Mouse (Mus musculus) limb, embryonic 14.5 days (tissue): ENCODE results near the gene Il1f8. TPM values are rescaled to one million over a fixed set of nuclear protein-coding genes. Genes with fewer than 3 reads are reported as not detected.

Experiments
- ATAC-seq: fragments of 200-750 bp; cut with Nextera tagmentation; 2 replicates; pipeline ENCODE4 v1.8.0; 2017; ENCODE audit warnings: low read depth, moderate number of reproducible peaks, moderate TSS enrichment; ENCODE audit not compliant: low FRiP score
- DNase-seq: peaks from one replicate; pipeline ENCODE4 v3.0.0-alpha.2; 2015; ENCODE audit warnings: low spot score
- H3K27ac ChIP-seq: fragments of 300-500 bp; sonication (generic); replicated peaks from 2 replicates; pipeline ENCODE4 v1.5.1; 2014; ENCODE audit warnings: low read depth, mild to moderate bottlenecking, low read length, moderate library complexity, mixed read lengths
- H3K27me3 ChIP-seq: fragments of 300-500 bp; sonication (generic); 2 replicates; pipeline ENCODE4 v1.6.1; 2014; ENCODE audit warnings: low read length, mixed read lengths; ENCODE audit not compliant: control insufficient read depth, insufficient read depth
- H3K36me3 ChIP-seq: fragments of 300-500 bp; sonication (generic); 2 replicates; pipeline ENCODE4 v1.6.1; 2014; ENCODE audit warnings: mild to moderate bottlenecking, low read length, moderate library complexity, mixed read lengths; ENCODE audit not compliant: control insufficient read depth, insufficient read depth
- H3K4me1 ChIP-seq: fragments of 300-500 bp; sonication (generic); 2 replicates; pipeline ENCODE4 v1.6.1; 2014; ENCODE audit warnings: antibody characterized with exemption, low read length, mixed read lengths; ENCODE audit not compliant: control insufficient read depth, insufficient read depth
- H3K4me2 ChIP-seq: fragments of 300-500 bp; sonication (generic); replicated peaks from 2 replicates; pipeline ENCODE4 v1.6.1; 2014; ENCODE audit warnings: low read depth, mild to moderate bottlenecking, low read length, moderate library complexity; ENCODE audit not compliant: severe bottlenecking
- H3K4me3 ChIP-seq: fragments of 300-500 bp; sonication (generic); replicated peaks from 2 replicates; pipeline ENCODE4 v1.5.1; 2014; ENCODE audit warnings: low read length
- H3K9ac ChIP-seq: fragments of 300-500 bp; sonication (generic); 2 replicates; pipeline ENCODE4 v1.6.1; 2014; ENCODE audit warnings: mild to moderate bottlenecking, low read depth, low read length, moderate library complexity; ENCODE audit not compliant: severe bottlenecking
- H3K9me3 ChIP-seq: fragments of 300-500 bp; sonication (generic); 2 replicates; pipeline ENCODE4 v1.6.1; 2016; ENCODE audit warnings: low read length; ENCODE audit not compliant: control insufficient read depth
- POLR2A ChIP-seq: fragments of 200-500 bp; IDR thresholded peaks from 2 replicates; pipeline ENCODE4 v1.8.0; 2012; ENCODE audit warnings: inconsistent platforms, mild to moderate bottlenecking, moderate library complexity, borderline replicate concordance; ENCODE audit not compliant: insufficient read depth, insufficient read length; ENCODE audit errors: extremely low read depth
- WGBS: fragments of 180-500 bp; shearing (Covaris S2); extraction: QIAGEN DNeasy Blood & Tissue Kit; methylation state at CpG from one replicate; pipeline ENCODE4 v1.1.7; 2014; 5-methylcytosine and 5-hydroxymethylcytosine counted together
- polyA plus RNA-seq, 2 experiments: library from polyadenylated mRNA; depleted of rRNA in 1 of 2; stranded (reverse) in 1 of 2; unstranded in 1 of 2; fragments of >200 nt; fragmentation: Nextera tagmentation in 1 of 2; extraction: Ambion mirVana in 1 of 2; gene quantifications; 2 replicates each; pipeline versions ENCODE4 v1.2.1 to v1.2.3; 2012 to 2014

Il1f8 gene
- polyA plus RNA-seq, 2 experiments, result not detected

GRCm38 (mm10) chr2:24186176-24186575 is 33.2 kb downstream of the Il1f8 start, which contains the start of gene Il1f9:
Gene Il1f9, plus strand, starts transcription at chr2:24186476.
- WGBS, result 94% methylated on average over 1 of the region's 1 CpGs
- Histone ChIP-seq H3K4me3 (no peak within 1 kb of the TSS), H3K4me1 (no peaks in the 10 kb centered on the region), H3K36me3 (no peaks in the 10 kb centered on the region), H3K9me3 (no peaks in the 10 kb centered on the region), H3K27ac (no peak within 1 kb of the TSS), H3K4me2 (no peak within 1 kb of the TSS), H3K9ac (no peak within 1 kb of the TSS), H3K27me3 (no peaks in the 10 kb centered on the region)
- ATAC-seq (no peak), DNase-seq (no peak)
- no peak for TF ChIP-seq POLR2A

DNA sequence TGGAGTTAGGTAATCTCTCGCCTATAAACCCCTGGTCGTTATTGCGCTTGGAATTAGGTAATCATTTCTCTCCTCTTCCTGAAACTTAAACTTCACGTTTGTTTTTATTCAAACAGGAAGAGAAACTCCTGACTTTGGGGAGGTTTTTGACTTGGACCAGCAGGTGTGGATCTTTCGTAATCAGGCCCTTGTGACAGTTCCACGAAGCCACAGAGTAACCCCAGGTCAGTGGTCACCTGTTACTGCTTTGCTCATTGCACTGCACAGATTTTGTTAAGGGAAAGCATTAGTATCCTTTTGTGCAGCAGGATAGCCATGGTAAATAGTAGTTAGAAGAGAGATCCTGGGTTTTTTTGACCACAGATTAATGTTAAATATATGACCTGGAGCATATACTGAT is 34.6 kb downstream of the Il1f8 start:
- no peaks in the 10 kb centered on the region for H3K36me3 ChIP-seq
- no peaks in the 10 kb centered on the region for H3K27me3 ChIP-seq
- no peak overlapping the region for H3K27ac ChIP-seq
- H3K4me3 ChIP-seq, result no peak overlapping the region
- no peak for DNase-seq
- no peaks in the 10 kb centered on the region for H3K4me1 ChIP-seq
- 61% methylated on average over 6 of the region's 6 CpGs for WGBS
- no peak for ATAC-seq
- no peak overlapping the region for H3K4me2 ChIP-seq
- no peak for TF ChIP-seq POLR2A
- no peaks in the 10 kb centered on the region for H3K9me3 ChIP-seq
- H3K9ac ChIP-seq, result no peak overlapping the region

- no peak for TF ChIP-seq POLR2A
- Histone ChIP-seq H3K4me1 (no peaks in the 10 kb centered on the region), H3K4me2 (no peak overlapping the region), H3K36me3 (no peaks in the 10 kb centered on the region), H3K27me3 (no peaks in the 10 kb centered on the region), H3K27ac (no peak overlapping the region), H3K9ac (no peak overlapping the region), H3K9me3 (no peaks in the 10 kb centered on the region), H3K4me3 (no peak overlapping the region)
- 67% methylated on average over 1 of the region's 1 CpGs for WGBS
- no peak for ATAC-seq
- no peak for DNase-seq
Measured at GRCm38 (mm10) chr2:24188189-24188588, 35.2 kb downstream of the Il1f8 start.

Other genes with a start within 250 kb of the Il1f8 start
- 1.2 and 1.4 TPM in 2 replicates for gene Hnmt, start 103.8 kb upstream of the Il1f8 start, polyA plus RNA-seq (2012; rRNA removed)
- gene Hnmt, start 103.8 kb upstream of the Il1f8 start, polyA plus RNA-seq (2014; fragmentation: Nextera tagmentation; extraction: Ambion mirVana), result 2.1 TPM in 2 replicates
- not detected in 2 replicates for gene Tbpl2, start 56.6 kb upstream of the Il1f8 start, polyA plus RNA-seq (2012; rRNA removed)
- gene Tbpl2, start 56.6 kb upstream of the Il1f8 start, polyA plus RNA-seq (2014; fragmentation: Nextera tagmentation; extraction: Ambion mirVana), result not detected in 2 replicates
- 0.05 TPM in 1 of 2 replicates, not detected in the other for gene Il1f9, start 33.3 kb downstream of the Il1f8 start, polyA plus RNA-seq (2012; rRNA removed)
- 0.29 TPM in 1 of 2 replicates, not detected in the other for gene Il1f9, start 33.3 kb downstream of the Il1f8 start, polyA plus RNA-seq (2014; fragmentation: Nextera tagmentation; extraction: Ambion mirVana)
- not detected in 2 replicates for gene Il1f6, start 62.3 kb downstream of the Il1f8 start, polyA plus RNA-seq (2012; rRNA removed)
- not detected in 2 replicates for gene Il1f6, start 62.3 kb downstream of the Il1f8 start, polyA plus RNA-seq (2014; fragmentation: Nextera tagmentation; extraction: Ambion mirVana)
- gene Il1f5, start 123.8 kb downstream of the Il1f8 start, polyA plus RNA-seq (2012; rRNA removed), result 2.0 and 2.1 TPM in 2 replicates
- gene Il1f5, start 123.8 kb downstream of the Il1f8 start, polyA plus RNA-seq (2014; fragmentation: Nextera tagmentation; extraction: Ambion mirVana), result 5.5 and 6.5 TPM in 2 replicates
- gene Il1f10, start 138.0 kb downstream of the Il1f8 start, polyA plus RNA-seq (2012; rRNA removed), result not detected in 2 replicates
- not detected in 2 replicates for gene Il1f10, start 138.0 kb downstream of the Il1f8 start, polyA plus RNA-seq (2014; fragmentation: Nextera tagmentation; extraction: Ambion mirVana)
- gene Il1rn, start 183.7 kb downstream of the Il1f8 start, polyA plus RNA-seq (2012; rRNA removed), result 2.8 TPM in 2 replicates
- 3.1 and 6.6 TPM in 2 replicates for gene Il1rn, start 183.7 kb downstream of the Il1f8 start, polyA plus RNA-seq (2014; fragmentation: Nextera tagmentation; extraction: Ambion mirVana)
- gene Psd4, start 214.4 kb downstream of the Il1f8 start, polyA plus RNA-seq (2012; rRNA removed), result 3.3 and 3.8 TPM in 2 replicates
- 3.9 and 4.5 TPM in 2 replicates for gene Psd4, start 214.4 kb downstream of the Il1f8 start, polyA plus RNA-seq (2014; fragmentation: Nextera tagmentation; extraction: Ambion mirVana)